Mouse (Mus musculus) hindbrain, postnatal 0 days (tissue): ENCODE data around the gene Cox7a2. TPM values are rescaled to one million over a fixed set of nuclear protein-coding genes. Genes with fewer than 3 reads are reported as not detected.

Experiments
- ATAC-seq: fragments of 200-750 bp; cut with Nextera tagmentation; 2 replicates; pipeline ENCODE4 v1.8.0; 2017; ENCODE audit warnings: mild to moderate bottlenecking, moderate TSS enrichment, moderate library complexity
- DNase-seq: peaks from one replicate; pipeline ENCODE4 v3.0.0-alpha.2; 2015; ENCODE audit warnings: low spot score
- H3K27ac ChIP-seq: fragments of 300-500 bp; sonication (generic); 2 replicates; pipeline ENCODE4 v1.5.1; 2014; ENCODE audit warnings: mild to moderate bottlenecking
- H3K27me3 ChIP-seq: fragments of 300-500 bp; sonication (generic); 2 replicates; pipeline ENCODE4 v1.6.1; 2014; ENCODE audit warnings: low read length, mixed read lengths; ENCODE audit not compliant: insufficient read depth
- H3K36me3 ChIP-seq: fragments of 300-500 bp; sonication (generic); 2 replicates; pipeline ENCODE4 v1.6.1; 2014; ENCODE audit warnings: low read length, mixed read lengths; ENCODE audit not compliant: insufficient read depth
- H3K4me1 ChIP-seq: fragments of 300-500 bp; sonication (generic); 2 replicates; pipeline ENCODE4 v1.6.1; 2014; ENCODE audit warnings: antibody characterized with exemption, low read length, mixed read lengths; ENCODE audit not compliant: insufficient read depth
- H3K4me2 ChIP-seq: fragments of 300-500 bp; sonication (generic); 2 replicates; pipeline ENCODE4 v1.6.1; 2014; ENCODE audit warnings: low read depth, mild to moderate bottlenecking, low read length, moderate library complexity, mixed read lengths
- H3K4me3 ChIP-seq: fragments of 300-500 bp; sonication (generic); 2 replicates; pipeline ENCODE4 v1.5.1; 2014; ENCODE audit warnings: low read length
- H3K9ac ChIP-seq: fragments of 300-500 bp; sonication (generic); replicated peaks from 2 replicates; pipeline ENCODE4 v1.6.1; 2014; ENCODE audit warnings: mild to moderate bottlenecking, low read length, moderate library complexity, mixed read lengths
- H3K9me3 ChIP-seq: fragments of 300-500 bp; sonication (generic); 2 replicates; pipeline ENCODE4 v1.6.1; 2016; ENCODE audit warnings: low read length, mixed read lengths
- CTCF ChIP-seq: IDR thresholded peaks from 2 replicates; pipeline ENCODE4 v1.5.1; 2016; ENCODE audit warnings: antibody characterized with exemption, control low read depth, low read depth
- WGBS: fragments of 180-500 bp; shearing (Covaris S2); extraction: QIAGEN DNeasy Blood & Tissue Kit; methylation state at CpG from one replicate; pipeline ENCODE4 v1.1.7; 2014; 5-methylcytosine and 5-hydroxymethylcytosine counted together
- polyA plus RNA-seq: library from polyadenylated mRNA; unstranded; fragments of >200 nt; fragmentation: Nextera tagmentation; extraction: Ambion mirVana; gene quantifications from 2 replicates; pipeline ENCODE4 v1.2.1, GENCODE M21; 2015
- total RNA-seq: library from RNA; depleted of rRNA; stranded (reverse); fragments of >200 nt; gene quantifications from 2 replicates; pipeline ENCODE4 v1.2.3, GENCODE M21; 2014; rRNA removed

The Cox7a2 gene
- total RNA-seq (376 and 422 TPM in 2 replicates), polyA plus RNA-seq (1,132 and 1,136 TPM in 2 replicates)

DNA sequence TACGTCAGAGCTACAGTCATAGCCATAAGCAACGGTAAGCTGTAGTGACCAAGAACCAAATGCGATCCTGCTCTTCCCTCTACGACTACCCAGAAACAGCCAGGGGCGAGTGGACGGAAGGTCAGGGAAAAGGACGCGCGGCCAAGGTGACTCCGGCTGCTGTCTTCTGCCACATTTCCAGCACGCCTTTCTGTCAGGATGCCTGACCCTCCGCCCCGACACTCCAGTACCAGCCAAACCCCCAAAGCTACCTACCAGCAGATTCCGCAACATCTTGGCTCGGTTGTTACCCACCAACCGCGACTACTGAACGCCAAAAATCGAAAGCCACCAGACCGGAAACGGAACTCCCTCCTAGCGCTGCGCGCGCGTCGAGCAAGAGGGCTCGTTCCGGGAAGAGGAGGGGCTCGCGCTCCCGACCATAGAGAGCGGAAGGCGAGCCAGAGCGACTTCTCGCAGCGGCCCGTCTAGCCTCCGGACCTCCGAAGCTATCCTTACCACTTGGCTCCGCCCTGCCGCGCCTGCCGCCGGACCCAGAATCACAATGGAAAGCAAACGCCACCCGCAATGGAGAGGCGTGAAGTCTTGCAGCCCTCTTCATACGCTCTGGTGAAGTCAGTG lies at the start of gene Cox7a2:
Cox7a2 (minus strand) TSS at position 494 of the 621 bp plus-strand sequence.
- Histone ChIP-seq H3K36me3 (0 out of 2 replicates have a peak, but pooled peaks cover 7% of the 10 kb centered on the region), H3K9me3 (no peaks in the 10 kb centered on the region), H3K4me3 (peak within 1 kb of the TSS; percentile 60), H3K9ac (peak within 1 kb of the TSS; percentile 68), H3K27me3 (no peaks in the 10 kb centered on the region), H3K4me1 (peaks cover 4% of the 10 kb centered on the region; the same call in 1 of the 2 replicates), H3K4me2 (peak within 1 kb of the TSS; percentile 78), H3K27ac (peak within 1 kb of the TSS; percentile 91)
- no peak for TF ChIP-seq CTCF
- ATAC-seq (peak; percentile 100), DNase-seq (peak; percentile 98)
- WGBS = under 1% methylated on average over 49 of the region's 49 CpGs

DNA sequence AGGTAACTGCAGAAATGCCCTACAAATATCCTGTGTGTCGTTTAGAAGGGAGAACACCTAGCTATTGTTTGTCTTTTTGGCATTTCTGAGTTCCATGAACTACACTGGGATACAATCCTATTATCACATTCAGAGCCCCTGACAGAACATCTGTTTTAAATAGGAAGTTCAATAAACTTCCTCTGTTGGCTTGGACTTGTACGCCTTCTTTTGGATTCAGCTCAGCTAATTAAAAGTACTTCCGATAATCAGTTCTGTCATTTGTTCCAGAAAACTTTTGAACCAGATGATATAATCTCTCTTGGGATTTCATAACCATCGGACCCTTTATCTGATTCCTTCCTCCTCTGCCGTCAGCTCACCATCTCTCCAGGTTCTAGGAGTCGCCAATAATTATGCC lies 49.7 kb upstream of the Cox7a2 start:
- no peak overlapping the region for H3K9ac ChIP-seq
- H3K4me3 ChIP-seq = no peak overlapping the region
- H3K4me1 ChIP-seq = no peaks in the 10 kb centered on the region
- H3K27ac ChIP-seq = no peak overlapping the region
- H3K36me3 ChIP-seq = no peaks in the 10 kb centered on the region
- no peaks in the 10 kb centered on the region for H3K9me3 ChIP-seq
- no peaks in the 10 kb centered on the region for H3K27me3 ChIP-seq
- TF ChIP-seq CTCF = no peak
- no peak for ATAC-seq
- no peak overlapping the region for H3K4me2 ChIP-seq
- 63% methylated on average over 6 of the region's 6 CpGs for WGBS
- DNase-seq = no peak

DNA sequence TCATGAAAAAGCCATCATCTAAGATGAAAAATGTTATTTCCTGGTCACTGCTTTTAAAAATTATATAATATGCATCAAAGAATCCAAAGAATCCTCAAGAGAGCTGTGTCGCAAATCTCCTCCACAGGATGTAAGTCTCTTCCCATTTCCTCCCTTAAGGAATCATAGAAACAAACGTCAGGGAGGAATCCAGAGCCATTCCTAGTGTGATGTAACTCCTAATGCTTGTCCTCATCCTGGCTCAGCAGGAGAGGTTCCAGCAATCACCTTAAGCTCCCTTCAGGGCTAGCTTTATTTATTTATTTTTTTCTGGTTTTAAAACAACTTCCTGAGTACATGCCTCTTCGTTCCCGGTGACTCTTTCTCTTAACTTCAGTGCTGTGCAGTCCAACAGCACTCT lies 47.5 kb upstream of the Cox7a2 start:
- no peaks in the 10 kb centered on the region for H3K36me3 ChIP-seq
- H3K27ac ChIP-seq = no peak overlapping the region
- H3K4me2 ChIP-seq = 0 out of 2 replicates have a peak overlapping the region, but pooled peaks have one; percentile 21
- ATAC-seq (no peak), DNase-seq (no peak)
- H3K4me3 ChIP-seq = no peak overlapping the region
- no peaks in the 10 kb centered on the region for H3K9me3 ChIP-seq
- H3K9ac ChIP-seq = no peak overlapping the region
- 34% methylated on average over 4 of the region's 4 CpGs for whole genome bisulfite sequencing
- TF ChIP-seq CTCF = no peak
- H3K27me3 ChIP-seq = no peaks in the 10 kb centered on the region
- no peaks in the 10 kb centered on the region for H3K4me1 ChIP-seq

DNA sequence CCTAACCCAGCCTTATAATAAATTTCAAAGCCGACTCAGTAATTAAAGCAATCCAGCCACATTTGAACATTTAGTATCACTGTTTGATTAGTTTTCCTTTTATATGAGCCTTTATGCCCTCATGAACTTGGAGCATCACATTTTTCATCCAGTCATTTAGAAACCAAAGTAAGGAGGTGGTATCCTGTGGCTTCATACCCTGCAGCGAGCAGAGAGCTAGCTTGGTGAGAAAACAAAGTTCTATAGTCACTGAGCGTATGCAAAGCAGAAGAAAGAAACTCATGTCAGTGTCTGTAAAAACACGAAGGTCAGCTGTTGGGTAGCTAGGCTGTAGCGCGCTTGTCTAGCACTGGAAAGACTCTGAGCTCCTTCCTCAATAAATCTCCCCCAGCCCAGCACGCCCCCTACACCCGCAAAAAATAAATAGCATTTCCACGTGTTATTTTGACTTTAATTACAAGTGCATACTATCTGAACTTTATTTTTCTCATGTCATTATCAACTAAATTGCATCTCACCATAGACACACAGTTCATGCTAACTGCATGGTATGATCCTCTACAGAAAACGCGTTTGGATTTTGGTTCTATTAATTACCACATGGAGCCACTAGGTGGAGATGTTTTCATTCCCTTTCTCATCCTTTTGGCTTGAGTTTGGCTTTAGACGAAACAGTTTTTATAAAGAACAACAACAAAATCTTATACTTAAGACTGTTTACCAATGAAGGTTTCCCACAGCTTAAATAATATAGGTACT lies 46.8 kb upstream of the Cox7a2 start:
- DNase-seq (peak; percentile 80), ATAC-seq (peak; percentile 61)
- no peaks in the 10 kb centered on the region for H3K36me3 ChIP-seq
- 48% methylated on average over 12 of the region's 12 CpGs for WGBS
- H3K4me1 ChIP-seq = no peaks in the 10 kb centered on the region
- H3K27ac ChIP-seq = no peak overlapping the region
- H3K4me3 ChIP-seq = no peak overlapping the region
- no peak overlapping the region for H3K9ac ChIP-seq
- H3K27me3 ChIP-seq = no peaks in the 10 kb centered on the region
- H3K9me3 ChIP-seq = no peaks in the 10 kb centered on the region
- no peak overlapping the region for H3K4me2 ChIP-seq
- TF ChIP-seq CTCF = peak; percentile 89

DNA sequence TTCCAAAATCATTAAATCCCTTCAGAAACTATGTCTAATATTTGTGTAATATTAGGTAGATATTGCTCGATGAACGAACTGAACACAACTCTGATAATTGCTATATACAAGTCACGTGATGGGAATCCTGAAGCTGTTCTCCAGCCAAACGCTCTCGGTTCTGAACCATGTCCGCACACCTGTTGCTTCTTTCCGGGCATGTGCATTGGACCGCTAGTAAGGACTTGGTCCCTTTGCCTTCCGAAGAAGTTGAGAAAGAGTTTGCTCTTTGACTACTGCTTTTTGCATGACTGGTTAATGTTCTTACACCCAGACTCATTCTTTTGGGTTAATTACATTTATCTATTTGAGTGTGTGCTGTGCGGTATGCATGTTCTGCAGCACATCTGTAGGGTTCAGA lies 45.7 kb upstream of the Cox7a2 start:
- no peak overlapping the region for H3K4me2 ChIP-seq
- WGBS = 88% methylated on average over 10 of the region's 10 CpGs
- no peaks in the 10 kb centered on the region for H3K4me1 ChIP-seq
- H3K27ac ChIP-seq = no peak overlapping the region
- H3K9ac ChIP-seq = no peak overlapping the region
- ATAC-seq (no peak), DNase-seq (no peak)
- no peaks in the 10 kb centered on the region for H3K27me3 ChIP-seq
- H3K36me3 ChIP-seq = no peaks in the 10 kb centered on the region
- H3K9me3 ChIP-seq = no peaks in the 10 kb centered on the region
- no peak overlapping the region for H3K4me3 ChIP-seq
- no peak for TF ChIP-seq CTCF

DNA sequence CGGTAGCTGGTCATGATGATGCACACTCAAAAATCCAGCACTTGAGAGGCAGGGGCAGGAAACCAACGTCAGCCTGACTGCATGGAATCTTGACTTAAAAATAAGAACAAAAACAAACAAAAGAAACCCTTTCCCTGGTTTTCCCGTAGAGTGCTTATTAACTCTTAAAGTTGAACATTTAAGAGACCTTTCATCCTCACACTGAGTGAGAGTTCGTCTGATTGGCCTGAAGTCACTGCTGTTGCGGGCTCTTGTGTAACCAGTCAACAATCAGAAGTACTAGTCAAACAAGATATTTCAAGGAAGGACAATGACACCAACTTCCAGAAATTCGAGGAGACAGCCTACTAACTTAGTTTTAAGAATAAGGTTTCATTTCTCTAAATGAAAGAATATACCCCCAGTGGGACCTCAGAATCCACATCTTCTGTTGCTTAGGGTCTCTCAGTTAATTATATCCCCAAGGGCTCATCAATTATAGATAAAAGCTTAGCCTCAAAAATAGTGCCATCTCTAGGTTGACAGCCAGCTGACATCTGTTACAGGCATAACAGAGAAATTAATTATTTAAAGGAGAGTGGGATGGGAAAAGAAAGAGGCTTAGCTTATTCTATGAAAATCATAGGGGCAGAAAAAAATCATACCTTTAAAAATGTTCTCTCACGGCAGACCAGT lies 36.9 kb upstream of the Cox7a2 start:
- 72% methylated on average over 7 of the region's 7 CpGs for WGBS
- Histone ChIP-seq H3K36me3 (no peaks in the 10 kb centered on the region), H3K27me3 (no peaks in the 10 kb centered on the region), H3K4me3 (no peak overlapping the region), H3K4me1 (peaks cover 4% of the 10 kb centered on the region; the same call in 1 of the 2 replicates), H3K9me3 (no peaks in the 10 kb centered on the region), H3K27ac (no peak overlapping the region), H3K9ac (no peak overlapping the region), H3K4me2 (no peak overlapping the region)
- no peak for DNase-seq
- no peak for TF ChIP-seq CTCF
- ATAC-seq = no peak
